ENCODE assay signal across 8 mouse cellular contexts in the genomic region with DNA sequence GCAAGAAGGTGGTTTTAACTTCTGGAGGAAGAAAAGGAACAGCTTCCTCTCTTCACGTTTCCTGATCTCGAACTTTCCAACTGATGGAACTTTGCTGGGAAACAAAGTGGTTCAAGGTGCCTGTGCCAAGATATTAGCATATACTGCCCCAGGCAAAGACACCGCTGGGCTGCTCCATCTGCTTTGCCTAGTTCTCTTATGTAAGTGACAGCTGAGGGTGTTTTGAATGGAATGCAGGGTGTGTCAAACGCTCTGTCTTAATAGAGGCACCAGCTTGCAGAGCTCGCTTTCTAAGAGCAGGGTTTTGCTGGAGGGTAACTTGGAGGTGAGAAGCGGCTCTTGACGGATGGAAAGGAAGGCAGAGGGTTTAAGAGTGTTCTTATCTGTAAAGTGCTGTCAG. TPM values are rescaled to one million over a fixed set of nuclear protein-coding genes. Genes with fewer than 3 reads are reported as not detected.
DNase-seq lines count a peak whose midpoint lies in the region; ATAC-seq and TF ChIP-seq lines count a peak whose summit lies in the region.

No protein-coding gene starts in this region.

- peak overlapping the region; percentile 33 for H3K27ac ChIP-seq in layer of hippocampus, adult 2 months
- H3K27ac ChIP-seq in forebrain, embryonic 14.5 days (ENCODE audit: low read depth, low read length): no peak overlapping the region
- H3K27ac ChIP-seq in lung, postnatal 0 days (ENCODE audit: low read length): no peak overlapping the region

- DNase-seq in cerebellum, adult 11 months: no peak
- peak; percentile 38 to 70 for DNase-seq in layer of hippocampus, adult 2 months (ENCODE audit: low spot score in 2 of 2)
- DNase-seq in layer of hippocampus, postnatal 25 days (ENCODE audit: extremely low spot score in 1 of 2, low spot score in 1 of 2): no peak
- peak; percentile 77 for DNase-seq in forebrain, embryonic 14.5 days (ENCODE audit: low spot score)
- DNase-seq in lung, postnatal 0 days (ENCODE audit: low spot score): peak; percentile 61
- no peak for DNase-seq in adrenal gland, postnatal 4 days (ENCODE audit: low spot score in 2 of 2)
- no peak for DNase-seq in spleen, postnatal 14 days (ENCODE audit: low spot score in 2 of 2)

- WGBS in forebrain, embryonic 14.5 days: 17% methylated on average over 7 of the region's 7 CpGs
- WGBS in lung, postnatal 0 days: 10% methylated on average over 7 of the region's 7 CpGs

- no peak overlapping the region for H3K4me3 ChIP-seq in layer of hippocampus, adult 2 months
- H3K4me3 ChIP-seq in forebrain, embryonic 14.5 days (ENCODE audit: low read depth, low read length): no peak overlapping the region
- H3K4me3 ChIP-seq in lung, postnatal 0 days (ENCODE audit: low read depth, low read length): no peak overlapping the region

- H3K36me3 ChIP-seq in forebrain, embryonic 14.5 days (ENCODE audit: control insufficient read depth, insufficient read depth, low read length): no peaks in the 10 kb centered on the region
- no peaks in the 10 kb centered on the region for H3K36me3 ChIP-seq in lung, postnatal 0 days (ENCODE audit: insufficient read depth, low read length)

- H3K4me2 ChIP-seq in forebrain, embryonic 14.5 days (ENCODE audit: low read length): no peak overlapping the region
- no peak overlapping the region for H3K4me2 ChIP-seq in lung, postnatal 0 days (replicated peaks; ENCODE audit: low read depth, low read length)

- no peak for TF ChIP-seq EP300 in lung, postnatal 0 days (IDR thresholded peaks at IDR 0.05)

- no peaks in the 10 kb centered on the region for H3K27me3 ChIP-seq in forebrain, embryonic 14.5 days (replicated peaks; ENCODE audit: control insufficient read depth, insufficient read depth, low read length)
- H3K27me3 ChIP-seq in lung, postnatal 0 days (replicated peaks; ENCODE audit: insufficient read depth, low read length): no peaks in the 10 kb centered on the region

- peaks cover 6% of the 10 kb centered on the region for H3K4me1 ChIP-seq in forebrain, embryonic 14.5 days (ENCODE audit: control insufficient read depth, insufficient read depth, low read length)
- H3K4me1 ChIP-seq in lung, postnatal 0 days (ENCODE audit: insufficient read depth, low read depth, low read length): 0 out of 2 replicates have a peak, but pooled peaks cover 2% of the 10 kb centered on the region

- ATAC-seq in cerebellum, adult (ENCODE audit: insufficient number of reproducible peaks, low FRiP score, low TSS enrichment): 0 out of 2 replicates have a peak, but pooled peaks have one; percentile 36
- peak; percentile 84 for ATAC-seq in forebrain, embryonic 14.5 days
- ATAC-seq in lung, postnatal 0 days: peak; percentile 57

- no peak for TF ChIP-seq CTCF in layer of hippocampus, adult 2 months (conservative IDR thresholded peaks at IDR 0.05)
- TF ChIP-seq CTCF in lung, postnatal 0 days (IDR thresholded peaks at IDR 0.05): no peak

- no peak overlapping the region for H3K9ac ChIP-seq in forebrain, embryonic 14.5 days (ENCODE audit: low read length)
- no peak overlapping the region for H3K9ac ChIP-seq in lung, postnatal 0 days (replicated peaks; ENCODE audit: low read depth)

- H3K9me3 ChIP-seq in forebrain, embryonic 14.5 days (replicated peaks; ENCODE audit: control insufficient read depth, low read length): no peaks in the 10 kb centered on the region
- H3K9me3 ChIP-seq in lung, postnatal 0 days (ENCODE audit: low read length): no peaks in the 10 kb centered on the region

RNA-seq across cellular contexts. Expression of gene Slc4a3, which starts 42.8 kb away (rescaled TPM):
- 100 to 1,000 TPM; 106 to 110 TPM for total RNA-seq in layer of hippocampus, adult 2 months (2021)
- total RNA-seq in layer of hippocampus, postnatal 25 days (2021): 100 to 1,000 TPM; 111 to 114 TPM
- polyA plus RNA-seq in forebrain, embryonic 14.5 days (2014; fragmentation: Nextera tagmentation; extraction: Ambion mirVana): 12.6 and 18.7 TPM in 2 replicates
- 8.0 and 10.4 TPM in 2 replicates for polyA plus RNA-seq in lung, postnatal 0 days (2015; fragmentation: Nextera tagmentation; extraction: Ambion mirVana)
- 100 to 1,000 TPM; 136 to 143 TPM for total RNA-seq in adrenal gland, postnatal 4 days (2021)

Comparison
In these comparisons a context has a peak if more than half of its experiments do, and no peak if none do; other contexts are left out.
1. DNase-seq: peak in layer of hippocampus, adult 2 months (2 of 2), forebrain, embryonic 14.5 days (single experiment) and lung, postnatal 0 days (single experiment); none in cerebellum, adult 11 months (single experiment), layer of hippocampus, postnatal 25 days (0 of 2), adrenal gland, postnatal 4 days (0 of 2) and spleen, postnatal 14 days (0 of 2).
2. Peak in every context shown above with its lines, with median percentiles within 50 percentile points of each other: ATAC-seq.